8 mouse cellular contexts compared by ENCODE assay signal in genomic region chr15:98608058-98608783, GRCm38 (mm10). TPM values are rescaled to one million over a fixed set of nuclear protein-coding genes. Genes with fewer than 3 reads are reported as not detected.
DNase-seq lines count a peak whose midpoint lies in the region; ATAC-seq lines count a peak whose summit lies in the region.

No protein-coding gene starts in this region.

- DNase-seq in heart, adult 11 months: peak; percentile 98
- no peak for DNase-seq in heart, postnatal 25 days (ENCODE audit: low spot score)
- peak; percentile 46 for DNase-seq in NIH3T3 (ENCODE audit: low read depth)
- DNase-seq in cerebellum, adult 18-20 months: no peak

- peak; percentile 6; the same call in 1 of the 2 replicates for ATAC-seq in heart, embryonic 16.5 days (replicated peaks; ENCODE audit: extremely low read depth, insufficient read depth, low FRiP score)
- ATAC-seq in limb, embryonic 15.5 days (ENCODE audit: insufficient number of reproducible peaks, low FRiP score, low TSS enrichment, low read depth): no peak
- no peak for ATAC-seq in inflammation-experienced regulatory T-cells, adult 6 months
- no peak for ATAC-seq in activated CD4-positive, CD25-positive, alpha-beta regulatory T cell, adult 4 months

- peak overlapping the region; percentile 94 for H3K4me3 ChIP-seq in heart, embryonic 16.5 days (ENCODE audit: low read length)
- peak overlapping the region; percentile 81 for H3K4me3 ChIP-seq in limb, embryonic 15.5 days

- intact Hi-C loops in heart, postnatal 25 days (cut with DNase I): no loop called here

- no peaks in the 10 kb centered on the region for H3K9me3 ChIP-seq in heart, embryonic 16.5 days (replicated peaks; ENCODE audit: control insufficient read depth, low read length)
- H3K9me3 ChIP-seq in limb, embryonic 15.5 days: no peaks in the 10 kb centered on the region

- no peaks in the 10 kb centered on the region for H3K27me3 ChIP-seq in heart, embryonic 16.5 days (ENCODE audit: control insufficient read depth, insufficient read depth, low read length)
- no peaks in the 10 kb centered on the region for H3K27me3 ChIP-seq in limb, embryonic 15.5 days

- peak overlapping the region; percentile 99 for H3K27ac ChIP-seq in heart, embryonic 16.5 days (ENCODE audit: low read length)
- peak overlapping the region; percentile 89 for H3K27ac ChIP-seq in limb, embryonic 15.5 days

- peak overlapping the region; percentile 98 for H3K9ac ChIP-seq in heart, embryonic 16.5 days (ENCODE audit: low read length)
- peak overlapping the region; percentile 82 for H3K9ac ChIP-seq in limb, embryonic 15.5 days

- peaks cover 13% of the 10 kb centered on the region for H3K36me3 ChIP-seq in heart, embryonic 16.5 days (ENCODE audit: control insufficient read depth, insufficient read depth)
- H3K36me3 ChIP-seq in limb, embryonic 15.5 days: peaks cover 23% of the 10 kb centered on the region

- peak overlapping the region; percentile 88 for H3K4me2 ChIP-seq in heart, embryonic 16.5 days (ENCODE audit: low read depth, low read length)
- peak overlapping the region; percentile 92 for H3K4me2 ChIP-seq in limb, embryonic 15.5 days

- H3K4me1 ChIP-seq in heart, embryonic 16.5 days (ENCODE audit: control insufficient read depth, insufficient read depth, low read length): peaks cover 40% of the 10 kb centered on the region
- H3K4me1 ChIP-seq in limb, embryonic 15.5 days: peaks cover 47% of the 10 kb centered on the region

- 7% methylated on average over 10 of the region's 10 CpGs for WGBS in heart, embryonic 16.5 days
- WGBS in limb, embryonic 15.5 days: 11% methylated on average over 10 of the region's 10 CpGs

RNA-seq across cellular contexts. Expression of gene Adcy6, which starts 1.7 kb away (rescaled TPM):
- total RNA-seq in heart, postnatal 25 days (2021): 100 to 1,000 TPM; 188 to 238 TPM
- polyA plus RNA-seq in heart, embryonic 16.5 days (2015; fragmentation: Nextera tagmentation; extraction: Ambion mirVana): 39.0 and 47.1 TPM in 2 replicates
- polyA plus RNA-seq in limb, embryonic 15.5 days (2015; fragmentation: Nextera tagmentation; extraction: Ambion mirVana): 15.1 and 15.8 TPM in 2 replicates
- polyA plus RNA-seq in inflammation-experienced regulatory T-cells, adult 6 months (2017; shearing (Covaris generic)): under 1 TPM in 2 of 3 experiments, not detected in 1; 0.28 to 0.44 TPM
- under 1 TPM; 0.36 to 0.56 TPM for polyA plus RNA-seq in activated CD4-positive, CD25-positive, alpha-beta regulatory T cell, adult 4 months (2017; shearing (Covaris generic))

RNA-seq across cellular contexts. Expression of gene Cacnb3, which starts 22.4 kb away (rescaled TPM):
- total RNA-seq in heart, postnatal 25 days (2021): 1 to 10 TPM; 4.1 TPM
- polyA plus RNA-seq in heart, embryonic 16.5 days (2015; fragmentation: Nextera tagmentation; extraction: Ambion mirVana): 8.2 and 10.5 TPM in 2 replicates
- polyA plus RNA-seq in limb, embryonic 15.5 days (2015; fragmentation: Nextera tagmentation; extraction: Ambion mirVana): 41.4 and 46.6 TPM in 2 replicates
- under 1 TPM in 2 of 3 experiments, not detected in 1; 0.30 to 0.38 TPM for polyA plus RNA-seq in inflammation-experienced regulatory T-cells, adult 6 months (2017; shearing (Covaris generic))
- under 1 TPM in 1 of 2 experiments, not detected in 1; 0.19 TPM for polyA plus RNA-seq in activated CD4-positive, CD25-positive, alpha-beta regulatory T cell, adult 4 months (2017; shearing (Covaris generic))

RNA-seq across cellular contexts. Expression of gene 4930415O20Rik, which starts 37.4 kb away (rescaled TPM):
- 1 to 10 TPM in 1 of 2 experiments, under 1 TPM in 1; 0.68 to 1.0 TPM for total RNA-seq in heart, postnatal 25 days (2021)
- polyA plus RNA-seq in heart, embryonic 16.5 days (2015; fragmentation: Nextera tagmentation; extraction: Ambion mirVana): 0.64 TPM in 1 of 2 replicates, not detected in the other
- polyA plus RNA-seq in limb, embryonic 15.5 days (2015; fragmentation: Nextera tagmentation; extraction: Ambion mirVana): not detected in 2 replicates
- polyA plus RNA-seq in inflammation-experienced regulatory T-cells, adult 6 months (2017; shearing (Covaris generic)): not detected
- polyA plus RNA-seq in activated CD4-positive, CD25-positive, alpha-beta regulatory T cell, adult 4 months (2017; shearing (Covaris generic)): not detected

RNA-seq across cellular contexts. Expression of gene Ccnt1, which starts 37.5 kb away (rescaled TPM):
- 10 to 100 TPM; 31.0 to 31.9 TPM for total RNA-seq in heart, postnatal 25 days (2021)
- 36.4 and 41.2 TPM in 2 replicates for polyA plus RNA-seq in heart, embryonic 16.5 days (2015; fragmentation: Nextera tagmentation; extraction: Ambion mirVana)
- polyA plus RNA-seq in limb, embryonic 15.5 days (2015; fragmentation: Nextera tagmentation; extraction: Ambion mirVana): 50.8 and 55.2 TPM in 2 replicates
- 10 to 100 TPM; 69.3 to 99.2 (median 86.3) TPM for polyA plus RNA-seq in inflammation-experienced regulatory T-cells, adult 6 months (2017; shearing (Covaris generic))
- 10 to 100 TPM; 71.1 to 73.1 TPM for polyA plus RNA-seq in activated CD4-positive, CD25-positive, alpha-beta regulatory T cell, adult 4 months (2017; shearing (Covaris generic))

RNA-seq across cellular contexts. Expression of gene Ddx23, which starts 54.5 kb away (rescaled TPM):
- 10 to 100 TPM; 43.5 to 52.8 TPM for total RNA-seq in heart, postnatal 25 days (2021)
- 15.2 and 18.3 TPM in 2 replicates for polyA plus RNA-seq in heart, embryonic 16.5 days (2015; fragmentation: Nextera tagmentation; extraction: Ambion mirVana)
- polyA plus RNA-seq in limb, embryonic 15.5 days (2015; fragmentation: Nextera tagmentation; extraction: Ambion mirVana): 18.5 and 24.7 TPM in 2 replicates
- polyA plus RNA-seq in inflammation-experienced regulatory T-cells, adult 6 months (2017; shearing (Covaris generic)): 10 to 100 TPM; 15.4 to 37.0 (median 37.0) TPM
- polyA plus RNA-seq in activated CD4-positive, CD25-positive, alpha-beta regulatory T cell, adult 4 months (2017; shearing (Covaris generic)): 10 to 100 TPM; 22.8 to 27.3 TPM

Comparison
In these comparisons a context has a peak if more than half of its experiments do, and no peak if none do; other contexts are left out.
1. DNase-seq: peak in heart, adult 11 months (single experiment) and NIH3T3 (single experiment); none in heart, postnatal 25 days (single experiment) and cerebellum, adult 18-20 months (0 of 2).
2. RNA of gene Adcy6, which starts 1.7 kb away (polyA plus RNA-seq): 39.0 to 47.1 TPM in heart, embryonic 16.5 days and 15.1 to 15.8 TPM in limb, embryonic 15.5 days; 0.36 to 0.56 TPM in activated CD4-positive, CD25-positive, alpha-beta regulatory T cell, adult 4 months and 0.28 to 0.44 TPM in inflammation-experienced regulatory T-cells, adult 6 months; every median in the first group is over 10 times any median in the second.